Mouse (Mus musculus) layer of hippocampus, adult 2 months (tissue): ENCODE results near the gene Ubash3a. TPM values are rescaled to one million over a fixed set of nuclear protein-coding genes. Genes with fewer than 3 reads are reported as not detected.

Source experiments
- DNase-seq, 2 experiments: peaks; one replicate each; pipeline ENCODE4 v3.0.0; 2022; ENCODE audit warnings: low spot score in 2 of 2
- H3K27ac ChIP-seq: fragments of 200-600 bp; 2 replicates; pipeline ENCODE4 v1.8.1; 2022
- H3K4me3 ChIP-seq: fragments of 200-600 bp; 2 replicates; pipeline ENCODE4 v1.8.1; 2022; ENCODE audit warnings: mild to moderate bottlenecking
- CTCF ChIP-seq: fragments of 200-600 bp; conservative IDR thresholded peaks from 2 replicates; pipeline ENCODE4 v1.8.1; 2022; ENCODE audit warnings: antibody characterized with exemption, mild to moderate bottlenecking, moderate library complexity
- total RNA-seq, 2 experiments: library from RNA; stranded (reverse); gene quantifications; 2 replicates each; pipeline ENCODE4 v1.2.3; 2021

Ubash3a gene
- total RNA-seq, 2 experiments from 2014 or later = 0.66 to 0.95 TPM

DNA sequence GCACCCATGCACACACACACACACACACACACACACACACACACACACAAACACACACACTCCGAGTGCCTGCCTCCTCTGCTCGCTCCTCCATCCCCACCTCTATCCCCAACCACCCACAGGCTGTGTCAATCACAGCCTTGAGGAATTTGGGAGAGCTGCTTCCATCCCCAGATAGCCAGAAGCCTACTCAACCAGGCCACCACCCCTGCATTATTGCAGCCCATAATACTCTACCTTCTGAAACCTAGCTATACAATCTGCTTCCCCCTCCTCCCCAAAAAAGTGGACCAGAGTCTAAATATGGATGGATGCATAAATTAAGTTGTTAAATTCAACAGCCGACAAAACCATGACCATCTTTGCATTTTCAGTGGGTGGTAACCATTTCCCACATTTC, 18.7 kb downstream of the Ubash3a start:
- no peak overlapping the region for H3K4me3 ChIP-seq
- no peak for TF ChIP-seq CTCF
- no peak overlapping the region for H3K27ac ChIP-seq
- DNase-seq = no peak

DNA sequence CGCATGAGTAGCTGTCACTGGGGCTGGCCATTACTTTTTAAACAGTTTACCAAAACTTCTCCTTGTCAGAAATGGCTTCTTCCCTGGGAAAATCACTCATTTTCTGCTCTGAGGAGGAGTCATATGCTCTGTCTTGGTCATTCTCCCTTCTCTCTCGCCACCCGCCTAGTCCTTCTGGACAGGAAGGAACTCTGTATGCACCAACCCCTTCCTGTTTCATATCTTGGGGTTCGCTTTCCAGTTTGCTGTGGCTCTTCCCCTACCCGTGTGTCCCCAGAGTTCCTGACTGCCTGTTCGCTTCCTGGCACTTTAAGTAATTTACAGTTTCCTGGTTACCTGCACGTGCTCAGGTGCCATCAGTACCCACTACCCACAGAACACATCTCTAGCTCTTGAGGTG, 19.3 kb downstream of the Ubash3a start:
- TF ChIP-seq CTCF = no peak
- no peak for DNase-seq
- no peak overlapping the region for H3K4me3 ChIP-seq
- no peak overlapping the region for H3K27ac ChIP-seq

DNA sequence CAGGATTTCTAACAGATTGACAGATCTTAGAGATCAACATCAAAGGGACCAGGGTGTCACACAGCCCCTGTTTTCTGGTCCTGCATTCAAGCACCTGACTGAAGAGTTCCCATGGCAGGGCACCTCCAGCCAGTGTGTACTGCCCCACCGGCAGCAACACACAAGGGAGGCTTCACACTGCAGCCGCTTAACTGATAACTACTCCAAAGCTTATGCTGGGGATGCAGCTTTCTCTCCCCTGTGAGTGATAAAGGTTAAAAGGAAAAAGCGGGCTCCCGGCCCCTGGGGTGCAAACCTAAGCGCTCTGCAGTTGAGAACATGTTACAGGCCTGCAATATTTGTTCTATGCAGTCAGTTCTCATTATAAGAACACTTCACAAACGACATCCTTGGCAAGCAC, 24.1 kb downstream of the Ubash3a start:
- no peak for TF ChIP-seq CTCF
- Histone ChIP-seq H3K4me3 (no peak overlapping the region), H3K27ac (no peak overlapping the region)
- no peak for DNase-seq

DNA sequence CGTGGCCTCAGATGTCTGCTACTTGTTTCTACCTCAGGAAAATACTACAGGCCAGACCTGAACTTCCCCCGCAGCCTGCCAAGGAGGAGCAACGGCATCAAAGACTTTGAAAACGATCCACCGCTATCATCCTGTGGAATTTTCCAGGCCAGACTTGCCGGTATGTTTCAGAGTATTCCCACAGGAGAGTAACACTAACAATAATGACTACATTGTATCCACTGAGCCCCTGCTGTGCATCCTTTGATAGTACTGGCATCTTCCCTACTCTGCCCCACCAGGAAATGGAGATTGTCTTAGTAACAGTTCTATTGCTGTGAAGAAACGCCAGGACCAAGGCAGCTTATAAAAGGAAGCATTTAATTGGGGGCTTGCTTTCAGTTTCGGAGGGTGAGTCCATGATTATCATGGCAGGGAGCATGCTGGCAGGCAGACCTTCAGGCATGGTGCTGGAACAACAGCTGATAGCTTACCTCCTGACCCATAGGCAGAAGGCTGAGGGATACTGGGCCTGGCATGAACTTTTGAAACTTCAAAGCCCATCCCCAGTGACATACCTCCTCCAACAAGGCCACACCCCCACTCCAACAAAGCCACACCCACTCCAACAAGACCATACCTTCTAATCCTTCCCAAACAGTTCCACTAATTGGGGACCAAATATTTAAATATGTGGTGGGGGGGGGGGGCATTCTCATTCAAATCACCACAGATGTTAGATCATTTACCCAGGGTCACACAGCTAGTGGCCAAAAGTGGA, 24.8 kb downstream of the Ubash3a start:
- Histone ChIP-seq H3K27ac (no peak overlapping the region), H3K4me3 (no peak overlapping the region)
- DNase-seq = no peak
- no peak for TF ChIP-seq CTCF

DNA sequence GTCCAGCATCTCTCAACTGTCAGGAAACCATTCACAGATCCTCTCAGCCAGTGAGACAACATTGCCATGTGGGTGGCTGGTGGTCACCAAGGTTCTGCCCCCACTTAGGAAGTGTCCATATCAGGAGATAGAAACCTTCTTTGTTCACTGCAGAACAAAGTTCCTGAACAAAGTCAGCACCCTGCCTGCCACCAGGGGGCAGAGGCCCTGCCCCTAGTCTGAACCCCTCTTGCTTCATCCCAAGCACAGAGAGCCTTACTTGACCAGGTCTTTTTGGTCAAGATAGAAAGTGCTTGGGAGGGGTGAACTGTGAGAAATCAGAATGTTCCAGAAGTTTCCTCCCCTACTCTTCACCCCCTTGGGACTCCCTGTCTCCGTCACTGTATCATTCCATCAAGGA, 28.2 kb downstream of the Ubash3a start:
- TF ChIP-seq CTCF = peak; percentile 33
- H3K4me3 ChIP-seq = no peak overlapping the region
- no peak overlapping the region for H3K27ac ChIP-seq
- no peak for DNase-seq

DNA sequence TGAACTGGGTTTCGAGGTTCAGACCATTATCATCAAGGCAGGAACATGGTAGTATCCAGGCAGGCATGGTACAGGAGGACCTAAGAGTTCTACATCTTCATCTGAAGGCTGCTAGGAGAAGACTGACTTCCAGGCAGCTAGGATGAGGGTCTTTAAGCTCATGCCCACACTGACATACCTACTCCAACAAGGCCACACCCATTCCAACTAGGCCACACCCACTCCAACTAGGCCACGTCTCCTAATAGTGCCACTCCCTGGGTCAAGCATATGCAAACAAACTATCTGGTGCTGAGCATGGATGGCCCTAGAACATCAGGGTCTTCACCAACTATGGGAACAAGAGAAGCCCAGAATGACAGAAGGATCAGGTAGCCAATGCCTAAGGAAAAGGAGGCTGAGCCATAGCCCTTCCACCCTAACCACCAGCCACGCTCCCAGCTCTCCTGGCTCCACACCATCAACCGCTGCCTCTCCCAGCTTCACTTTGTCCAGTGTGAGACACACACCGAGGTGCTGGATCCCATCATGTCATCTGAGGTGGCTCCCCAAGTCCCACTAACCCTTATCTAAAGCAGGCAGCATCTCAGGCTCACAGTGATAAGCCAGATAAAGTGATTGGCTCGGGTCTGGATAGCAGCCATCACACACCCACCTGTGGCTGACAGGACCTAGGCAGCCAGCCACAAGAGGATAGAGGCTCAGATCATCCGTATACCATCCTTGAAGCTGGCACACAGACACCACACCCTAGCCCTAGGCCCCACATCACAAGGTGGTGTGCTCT, 30.8 kb downstream of the Ubash3a start:
- no peak for TF ChIP-seq CTCF
- Histone ChIP-seq H3K27ac (no peak overlapping the region), H3K4me3 (no peak overlapping the region)
- DNase-seq = no peak

DNA sequence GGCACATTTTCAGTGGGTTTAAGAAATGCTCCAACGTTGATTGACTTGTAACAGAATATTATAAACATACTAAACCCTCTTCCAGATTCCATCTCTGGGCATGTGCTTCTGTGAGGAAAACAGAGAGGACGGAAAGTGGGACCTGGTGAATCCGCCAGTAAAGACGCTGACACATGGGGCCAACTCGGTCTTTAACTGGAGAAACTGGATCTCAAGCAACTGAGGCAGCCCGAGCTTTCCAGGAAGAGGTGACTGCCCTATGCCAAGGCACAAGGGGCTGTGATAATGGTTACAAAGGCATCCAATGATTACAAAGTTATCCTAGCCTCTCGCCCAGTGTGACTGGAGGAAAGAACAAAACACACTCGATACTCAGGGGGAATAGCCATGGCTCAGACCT, 33.5 kb downstream of the Ubash3a start:
- no peak for TF ChIP-seq CTCF
- no peak overlapping the region for H3K27ac ChIP-seq
- no peak overlapping the region for H3K4me3 ChIP-seq
- no peak for DNase-seq

DNA sequence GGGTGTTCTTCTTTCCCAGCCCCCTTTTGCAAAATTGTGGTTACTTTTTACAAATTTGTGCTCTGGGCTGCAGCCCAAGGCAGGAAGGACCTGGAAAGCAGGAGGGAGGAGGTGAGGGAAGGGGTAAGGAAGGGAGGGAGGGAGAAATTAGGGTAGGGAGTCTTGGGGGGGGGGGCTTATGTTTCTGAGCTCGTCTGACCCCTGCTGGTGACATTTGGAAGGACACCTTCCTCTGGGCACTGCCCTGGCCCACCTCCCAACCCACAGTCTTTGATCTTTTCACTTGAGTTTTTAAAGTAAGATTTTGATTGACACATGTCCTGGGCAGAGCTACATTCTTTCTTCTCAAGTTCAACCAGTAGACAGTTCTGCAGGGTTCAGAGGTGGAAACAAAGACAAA, 35.1 kb downstream of the Ubash3a start:
- no peak overlapping the region for H3K4me3 ChIP-seq
- no peak overlapping the region for H3K27ac ChIP-seq
- peak; percentile 73 for TF ChIP-seq CTCF
- no peak for DNase-seq

DNA sequence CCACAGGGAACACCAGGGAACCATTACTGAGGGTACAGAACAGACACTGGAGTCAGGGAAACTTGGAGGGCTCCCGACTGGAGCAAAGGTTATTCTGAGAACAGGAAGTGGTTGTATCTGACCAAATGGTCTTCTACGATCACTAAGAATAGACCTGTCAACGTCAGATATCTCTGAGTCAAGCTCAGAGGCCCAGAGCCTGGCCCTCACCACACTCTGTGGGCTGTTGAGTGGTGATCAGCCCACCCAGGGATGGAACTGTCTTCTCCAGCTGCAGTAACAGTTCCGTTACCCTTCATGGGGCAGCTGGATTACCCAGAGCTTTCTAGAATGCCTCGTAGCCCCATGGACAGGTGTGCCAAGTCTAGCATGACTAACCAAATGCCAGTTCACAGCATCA, 37.6 kb downstream of the Ubash3a start:
- DNase-seq = no peak
- Histone ChIP-seq H3K4me3 (no peak overlapping the region), H3K27ac (no peak overlapping the region)
- no peak for TF ChIP-seq CTCF

DNA sequence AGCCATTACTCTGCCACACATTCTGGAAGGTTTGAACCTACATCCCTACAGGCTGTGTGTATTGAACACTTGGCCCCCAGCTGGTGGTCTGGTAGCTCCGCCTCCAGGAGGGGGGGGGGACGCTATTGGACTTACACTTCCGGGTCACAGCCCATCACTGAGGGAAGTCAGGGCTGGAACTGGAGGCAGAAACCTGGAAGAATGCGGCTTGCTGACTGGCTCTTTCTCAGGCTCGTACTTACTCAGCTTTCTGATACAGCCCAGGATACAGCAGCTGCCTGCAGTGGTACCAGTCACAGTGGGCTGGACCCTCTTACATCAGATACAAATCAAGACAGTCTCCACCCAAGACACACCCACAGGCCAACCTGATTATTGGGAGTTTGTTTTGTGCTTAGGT, 39.5 kb downstream of the Ubash3a start:
- no peak overlapping the region for H3K4me3 ChIP-seq
- DNase-seq = no peak
- H3K27ac ChIP-seq = no peak overlapping the region
- TF ChIP-seq CTCF = no peak

DNA sequence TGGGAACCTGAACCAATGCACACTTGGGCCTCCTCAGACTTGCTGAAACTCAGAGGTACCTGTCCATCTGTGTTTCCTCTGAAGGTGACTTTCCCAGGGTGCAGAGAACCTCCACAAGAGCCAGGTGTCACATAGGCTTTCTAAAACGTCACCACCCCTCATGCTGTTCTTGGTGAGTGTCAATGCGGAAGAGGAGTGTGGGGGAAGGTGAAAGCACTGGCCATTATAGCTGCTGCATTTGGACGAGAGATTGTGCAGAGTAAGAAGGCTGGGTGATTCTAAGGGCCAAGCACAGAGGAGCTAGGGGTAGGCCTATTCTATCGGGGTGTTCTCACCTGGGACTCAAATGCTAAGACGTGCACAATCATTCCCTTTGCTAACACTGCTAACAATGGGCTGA, 46.3 kb downstream of the Ubash3a start:
- TF ChIP-seq CTCF = no peak
- no peak for DNase-seq
- Histone ChIP-seq H3K27ac (no peak overlapping the region), H3K4me3 (no peak overlapping the region)

DNA sequence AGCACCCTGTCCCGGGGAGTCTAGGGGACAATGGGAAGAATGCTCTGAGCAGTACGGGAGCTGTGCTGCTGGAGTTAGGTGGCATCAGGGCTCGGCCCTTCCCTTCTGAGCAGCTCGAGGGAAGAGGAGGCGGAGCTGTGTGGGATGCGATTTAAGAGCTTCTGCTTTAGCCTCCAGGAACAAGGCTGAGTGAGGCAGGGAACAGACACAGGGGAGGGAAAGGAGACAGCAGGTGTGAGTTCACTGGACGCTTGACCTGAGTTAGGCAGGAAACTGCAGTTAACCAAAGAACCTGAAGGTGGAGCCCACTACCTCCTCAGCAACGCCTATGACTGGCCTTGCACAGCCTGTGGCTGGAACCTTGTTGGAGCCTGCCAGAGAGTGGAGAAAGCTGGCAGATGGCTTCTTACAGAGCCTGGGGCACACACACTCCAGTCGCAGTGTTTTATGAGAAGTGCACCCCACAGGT, 46.8 kb downstream of the Ubash3a start:
- H3K27ac ChIP-seq = no peak overlapping the region
- peak; percentile 76 to 77 for DNase-seq
- peak; percentile 97 for TF ChIP-seq CTCF
- H3K4me3 ChIP-seq = no peak overlapping the region

DNA sequence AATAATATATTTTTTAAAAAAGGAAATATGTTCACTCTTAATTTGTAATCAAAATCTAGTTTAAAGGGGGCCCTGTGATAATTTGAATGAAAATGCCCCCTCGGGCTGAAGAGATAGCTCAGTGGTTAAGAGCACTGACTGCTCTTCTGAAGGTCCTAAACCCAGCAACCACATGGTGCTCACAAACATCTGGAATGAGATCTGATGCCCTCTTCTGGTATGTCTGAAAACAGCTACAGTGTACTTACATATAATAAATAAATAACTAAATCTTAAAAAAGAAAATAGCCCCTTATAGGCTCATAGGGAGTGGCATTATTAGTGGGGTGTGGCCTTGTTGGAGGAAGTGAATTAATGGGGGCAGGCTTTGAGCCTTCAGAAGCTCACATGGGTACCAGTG, 49.5 kb downstream of the Ubash3a start:
- no peak overlapping the region for H3K27ac ChIP-seq
- peak; percentile 44 for TF ChIP-seq CTCF
- H3K4me3 ChIP-seq = no peak overlapping the region
- DNase-seq = no peak

DNA sequence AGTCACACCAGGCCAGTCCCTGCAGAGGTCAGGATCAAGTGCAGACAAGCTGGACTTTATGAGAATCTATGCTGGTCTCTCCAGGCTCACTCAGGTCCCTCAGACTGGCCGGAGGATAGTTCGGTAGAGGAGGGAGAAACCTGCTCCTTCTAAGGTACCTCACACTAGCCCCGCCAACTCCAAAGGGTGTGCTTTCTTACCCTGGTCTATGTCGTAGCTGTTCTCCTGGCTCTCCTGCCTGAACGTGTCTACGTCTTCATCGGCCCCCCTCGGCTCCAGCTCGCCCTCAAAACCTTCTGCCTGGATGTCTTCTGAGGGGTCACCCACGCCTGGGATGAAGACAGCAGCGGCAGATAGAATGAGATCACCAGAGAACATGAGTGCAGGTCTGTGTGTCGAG, 50.2 kb downstream of the Ubash3a start:
- no peak overlapping the region for H3K4me3 ChIP-seq
- TF ChIP-seq CTCF = no peak
- no peak for DNase-seq
- H3K27ac ChIP-seq = no peak overlapping the region
